Mouse (Mus musculus) thymus, postnatal 0 days (tissue): Measurements from ENCODE around the gene Slc12a8. TPM values are rescaled to one million over a fixed set of nuclear protein-coding genes. Genes with fewer than 3 reads are reported as not detected.

Source experiments
- DNase-seq: peaks from one replicate; pipeline ENCODE4 v3.0.0-alpha.2; 2015; ENCODE audit warnings: low spot score
- polyA plus RNA-seq: library from polyadenylated mRNA; unstranded; fragments of >200 nt; fragmentation: Nextera tagmentation; extraction: Ambion mirVana; gene quantifications from 2 replicates; pipeline ENCODE4 v1.2.1, GENCODE M21; 2015

Gene Slc12a8
- polyA plus RNA-seq, 1 experiment from 2014 or later = 0.48 TPM

GRCm38 (mm10) chr16:33672643-33673042, 155.5 kb downstream of the Slc12a8 start:
- no peak for DNase-seq

- DNase-seq = no peak
Observed at GRCm38 (mm10) chr16:33673530-33674109, 156.5 kb downstream of the Slc12a8 start.

DNA sequence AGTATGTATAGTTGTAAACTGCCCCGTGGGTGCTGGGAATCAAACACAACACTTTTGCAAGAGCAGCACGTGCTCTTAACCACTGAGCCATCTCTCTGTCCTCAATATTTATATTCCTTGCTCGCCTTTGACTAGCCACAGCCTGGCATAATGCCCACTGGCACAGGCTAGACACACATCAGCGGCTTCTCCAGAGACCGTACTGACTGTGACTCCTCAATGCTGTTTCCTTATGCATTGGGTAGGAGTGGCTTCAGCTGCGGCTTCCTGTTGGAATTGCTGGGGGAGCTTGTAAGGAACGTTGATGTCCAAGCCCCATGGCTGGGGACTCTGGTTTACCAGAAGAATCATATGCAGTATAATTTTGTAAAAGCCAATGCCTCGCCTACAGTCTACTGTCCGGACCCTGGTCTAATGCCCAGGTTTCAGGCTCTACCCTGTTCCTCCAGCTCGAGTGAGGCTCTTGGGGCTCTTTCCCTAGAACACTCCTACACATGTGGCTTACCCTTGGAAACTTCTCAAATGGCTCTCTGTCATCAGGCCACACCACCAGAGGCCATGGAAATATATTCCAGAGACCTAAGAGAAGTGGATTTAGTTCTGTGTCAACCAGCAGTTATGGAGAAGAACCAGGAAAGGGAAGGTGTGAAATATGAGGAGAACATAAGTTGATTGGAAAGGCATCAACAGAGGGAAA, 158.2 kb downstream of the Slc12a8 start:
- DNase-seq = no peak

DNA sequence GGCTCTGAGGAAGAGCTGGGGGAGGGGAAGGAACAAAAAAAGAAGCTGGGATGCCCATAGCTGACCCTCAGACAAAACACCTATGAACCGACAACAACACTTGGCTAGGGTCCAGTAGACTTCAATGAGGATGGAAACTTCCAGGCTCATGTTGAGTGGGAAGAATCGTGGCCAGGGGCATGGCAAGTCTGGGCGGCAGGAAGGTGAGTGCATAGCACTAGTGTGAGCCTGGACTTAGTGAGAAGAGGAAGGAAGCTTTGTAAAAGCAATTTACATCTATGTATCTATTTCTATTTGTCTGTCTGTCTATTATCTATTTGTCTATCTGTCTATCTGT, 158.7 kb downstream of the Slc12a8 start:
- DNase-seq = no peak

- no peak for DNase-seq
Observed at GRCm38 (mm10) chr16:33676347-33677312, 159.5 kb downstream of the Slc12a8 start.

GRCm38 (mm10) chr16:33677313-33677690, 160.2 kb downstream of the Slc12a8 start:
- DNase-seq = no peak

DNA sequence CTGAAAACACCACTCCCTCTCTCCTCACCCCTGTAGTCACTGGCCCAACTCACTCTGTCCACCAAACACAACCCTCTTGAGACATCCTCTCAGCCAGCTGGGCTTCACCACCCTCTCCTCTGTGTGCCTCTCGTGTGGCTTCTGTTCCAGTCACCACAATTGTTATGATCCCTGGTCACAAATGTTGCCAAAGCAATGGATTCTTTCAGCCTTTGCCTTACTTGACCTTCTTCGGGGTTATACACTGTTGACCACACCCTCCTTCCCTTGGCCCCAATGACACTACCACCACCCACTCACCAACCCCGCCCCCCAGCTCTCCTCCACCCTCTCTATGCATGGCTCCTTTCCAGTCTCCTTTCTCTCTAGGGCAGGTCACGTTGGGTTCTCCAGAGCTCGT, 160.8 kb downstream of the Slc12a8 start:
- no peak for DNase-seq

DNA sequence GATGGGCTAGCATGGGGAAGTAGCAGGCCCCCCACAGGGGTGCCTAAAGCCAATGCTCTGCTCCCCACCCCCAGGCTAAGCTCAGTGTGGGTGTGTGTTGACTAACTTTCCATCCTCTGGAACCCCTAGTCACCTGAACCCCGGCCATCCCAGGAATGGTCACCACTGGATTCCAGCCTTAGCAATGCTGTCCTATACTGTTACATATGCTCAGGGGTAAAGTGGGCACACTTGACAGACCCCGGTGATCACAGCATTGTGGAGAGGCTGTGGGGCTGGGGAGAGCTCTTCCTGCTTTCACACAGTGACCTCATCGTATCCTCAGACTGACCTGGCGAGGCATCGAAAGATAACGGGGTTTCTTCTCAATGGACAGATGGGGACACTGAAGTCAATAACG, 163.1 kb downstream of the Slc12a8 start:
- no peak for DNase-seq

DNA sequence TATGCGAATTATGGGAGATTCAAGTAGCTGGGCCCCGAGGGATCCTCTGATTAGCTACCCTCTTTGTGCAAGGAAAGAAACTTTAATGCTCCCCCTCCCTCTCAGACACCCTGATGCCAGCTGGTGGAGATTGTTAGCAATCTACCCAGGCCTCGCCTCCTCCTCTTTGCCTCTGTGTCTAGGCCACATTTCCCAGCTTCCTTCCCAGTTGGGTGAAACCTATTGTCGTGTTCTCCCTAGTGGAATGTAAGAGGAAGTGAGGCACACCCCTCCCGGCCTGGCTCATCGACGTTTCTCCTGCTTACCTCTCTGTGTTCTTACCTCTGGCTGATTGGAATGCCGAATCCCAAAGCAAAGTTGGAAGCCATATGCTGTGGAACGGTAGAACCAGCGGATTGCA, 163.7 kb downstream of the Slc12a8 start:
- DNase-seq = no peak

DNA sequence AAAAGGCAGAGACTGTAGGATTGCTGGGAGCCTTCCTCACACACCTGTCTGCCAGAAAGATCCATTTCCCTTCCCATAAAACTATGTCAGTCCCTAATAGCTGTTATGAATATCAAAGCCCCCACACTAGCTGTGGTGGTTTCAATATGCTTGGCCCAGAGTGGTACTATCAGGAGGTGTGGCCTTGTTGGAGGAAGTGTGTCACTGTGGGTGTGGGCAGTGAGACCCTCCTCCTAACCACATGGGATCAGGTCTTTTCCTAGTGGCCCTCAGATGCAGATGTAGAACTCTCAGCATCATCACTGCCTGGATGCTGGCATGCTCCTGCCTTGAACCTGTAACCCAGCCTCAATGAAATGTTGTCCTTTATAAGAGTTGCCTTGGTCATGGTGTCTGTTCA, 164.5 kb downstream of the Slc12a8 start:
- DNase-seq = no peak

- DNase-seq = no peak
Observed at GRCm38 (mm10) chr16:33682651-33683050, 165.5 kb downstream of the Slc12a8 start.

DNA sequence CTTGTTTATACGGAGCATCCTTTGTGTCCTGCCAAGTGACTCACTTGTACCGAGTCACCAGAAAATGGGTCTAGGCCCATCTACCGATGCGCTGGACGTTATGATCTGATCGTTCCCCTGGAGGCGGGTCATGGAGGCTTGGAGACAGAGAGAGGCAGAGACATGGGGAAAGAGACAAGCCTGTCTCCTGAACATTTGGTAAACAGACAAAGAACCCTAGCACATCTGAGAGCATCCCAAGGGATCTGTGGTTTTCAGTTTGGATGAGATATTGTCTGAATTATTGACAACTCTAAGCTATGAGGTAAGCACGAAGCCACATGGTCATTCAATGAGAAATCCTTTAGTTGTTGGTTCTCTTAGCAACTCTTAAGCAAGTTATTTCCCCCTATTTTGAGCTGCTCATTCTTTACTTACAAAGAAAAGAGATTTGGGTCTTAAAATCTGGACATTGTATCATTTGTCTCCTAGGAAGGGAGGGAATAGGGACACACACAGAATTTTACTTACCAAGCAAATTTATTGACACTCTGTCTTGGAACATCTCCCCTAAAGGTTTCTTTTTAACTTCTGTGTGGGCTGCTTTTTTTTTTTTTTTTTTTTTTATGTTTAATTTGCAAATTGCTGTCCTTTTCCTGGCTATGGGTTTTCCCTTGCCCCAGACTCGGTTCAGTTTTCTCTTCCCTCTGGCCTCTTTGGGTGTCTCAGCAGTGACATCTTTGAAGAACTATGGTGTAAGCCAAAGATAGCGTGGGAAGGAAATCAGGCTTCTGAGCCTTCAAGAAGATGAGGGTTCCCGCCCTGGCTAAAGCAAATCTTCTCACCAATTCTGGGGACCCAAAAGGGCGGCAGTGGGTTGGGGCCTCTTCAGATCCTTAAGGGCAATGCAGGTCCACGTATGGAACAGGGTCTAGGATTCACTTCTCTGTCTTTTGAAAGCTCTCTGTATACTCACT, 166.4 kb downstream of the Slc12a8 start:
- no peak for DNase-seq

- peak; percentile 89 for DNase-seq
Observed at GRCm38 (mm10) chr16:33684162-33684702, 167.1 kb downstream of the Slc12a8 start, which contains the start of gene Heg1. Heg1 (plus strand) TSS chr16:33684370.

GRCm38 (mm10) chr16:33684703-33685701, 167.9 kb downstream of the Slc12a8 start:
- DNase-seq = peak; percentile 28

- no peak for DNase-seq
Observed at GRCm38 (mm10) chr16:33686056-33686455, 168.9 kb downstream of the Slc12a8 start.

GRCm38 (mm10) chr16:33687724-33688123, 170.6 kb downstream of the Slc12a8 start:
- peak; percentile 78 for DNase-seq

- DNase-seq = peak; percentile 56
Observed at GRCm38 (mm10) chr16:33690975-33691747, 174.0 kb downstream of the Slc12a8 start.

DNA sequence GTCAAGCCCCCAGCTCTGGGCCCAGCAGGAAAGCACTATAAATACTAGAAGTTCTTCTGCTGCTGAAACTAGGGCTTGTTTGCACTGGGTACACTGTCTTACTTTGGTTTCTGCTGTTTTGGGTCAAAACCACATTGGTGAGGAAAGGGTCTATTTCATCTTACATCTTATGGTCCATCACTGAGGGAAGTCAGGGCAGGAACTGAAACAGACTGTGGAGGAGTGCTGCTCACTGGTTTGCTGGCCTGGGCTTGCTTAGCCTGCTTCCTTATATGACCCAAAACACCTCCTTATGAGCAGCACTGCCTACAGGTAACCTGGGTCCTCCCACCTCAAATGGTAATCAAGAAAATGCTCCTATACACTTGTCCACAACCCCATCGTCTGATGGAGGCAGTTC, 176.4 kb downstream of the Slc12a8 start:
- no peak for DNase-seq
